Mouse (Mus musculus): ENCODE measurements at regions not wholly inside any gene's neighbourhood (a gene's known extent, or its start where the extent isn't known, plus 50 kb on each side); places are given as distances from the start of the nearest gene placed in this dataset.

DNA sequence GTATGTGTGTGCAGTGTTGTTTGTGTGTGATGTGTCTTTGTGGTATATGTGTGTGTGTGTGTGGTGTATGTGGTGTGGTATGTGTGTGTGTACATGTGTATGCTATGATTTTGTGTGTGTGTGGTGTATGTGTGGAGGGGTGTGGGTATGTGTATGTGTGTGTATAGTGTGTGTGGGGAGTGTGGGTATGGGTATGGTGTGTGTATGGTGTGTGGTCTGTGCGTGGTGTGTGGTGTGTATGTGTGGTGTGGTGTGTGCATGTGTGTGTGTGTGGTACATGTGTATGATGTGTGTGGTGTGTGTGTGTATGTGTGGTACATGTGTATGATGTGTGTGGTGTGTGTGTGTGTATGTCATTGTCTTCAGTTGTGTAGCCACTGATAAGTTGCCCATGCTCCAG, 247.8 kb upstream of the Sp4 start:
- no peak for DNase-seq (ENCODE audit: low spot score)

DNA sequence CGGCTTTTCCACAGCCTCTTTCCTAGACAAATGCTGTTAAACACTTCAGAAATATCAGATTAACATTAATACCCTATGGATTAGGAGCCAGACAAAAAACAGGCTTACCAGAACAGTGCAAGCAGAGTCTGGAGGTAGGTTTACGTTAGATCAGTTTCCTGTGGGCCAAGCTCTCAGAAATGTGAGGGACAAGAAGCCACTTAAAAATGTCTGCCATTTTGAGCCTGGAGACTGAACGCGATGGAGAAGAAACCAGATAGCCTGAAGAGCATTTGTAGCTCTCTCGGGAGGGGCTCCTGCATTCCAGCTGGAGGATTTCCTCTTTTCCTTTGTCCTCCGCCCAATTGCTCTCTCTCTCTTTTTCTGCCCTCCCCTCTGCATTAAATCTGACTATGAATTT, 239.1 kb upstream of the Sp4 start:
- no peak for DNase-seq (ENCODE audit: low spot score)

DNA sequence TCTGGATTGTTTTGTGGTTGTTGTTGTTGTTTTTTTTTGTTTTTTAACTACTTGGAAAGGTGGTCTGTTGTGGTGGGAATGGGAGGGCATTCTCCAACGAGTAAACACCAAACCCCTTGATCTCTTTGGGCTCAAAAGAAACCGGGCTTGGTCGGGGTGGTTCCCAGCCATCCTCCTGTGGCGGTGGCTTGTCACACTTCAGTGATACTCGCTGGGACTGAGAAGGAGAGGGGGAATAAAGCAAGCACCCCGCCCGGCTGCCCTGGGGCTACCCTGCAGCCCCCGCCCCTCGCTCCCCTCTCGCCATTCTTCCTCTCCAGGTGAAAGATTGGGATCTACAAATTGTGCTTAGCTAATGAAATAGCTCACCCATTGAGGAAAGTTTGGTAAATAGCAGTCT, 229.3 kb upstream of the Sp4 start:
- no peak for DNase-seq (ENCODE audit: low spot score)

DNA sequence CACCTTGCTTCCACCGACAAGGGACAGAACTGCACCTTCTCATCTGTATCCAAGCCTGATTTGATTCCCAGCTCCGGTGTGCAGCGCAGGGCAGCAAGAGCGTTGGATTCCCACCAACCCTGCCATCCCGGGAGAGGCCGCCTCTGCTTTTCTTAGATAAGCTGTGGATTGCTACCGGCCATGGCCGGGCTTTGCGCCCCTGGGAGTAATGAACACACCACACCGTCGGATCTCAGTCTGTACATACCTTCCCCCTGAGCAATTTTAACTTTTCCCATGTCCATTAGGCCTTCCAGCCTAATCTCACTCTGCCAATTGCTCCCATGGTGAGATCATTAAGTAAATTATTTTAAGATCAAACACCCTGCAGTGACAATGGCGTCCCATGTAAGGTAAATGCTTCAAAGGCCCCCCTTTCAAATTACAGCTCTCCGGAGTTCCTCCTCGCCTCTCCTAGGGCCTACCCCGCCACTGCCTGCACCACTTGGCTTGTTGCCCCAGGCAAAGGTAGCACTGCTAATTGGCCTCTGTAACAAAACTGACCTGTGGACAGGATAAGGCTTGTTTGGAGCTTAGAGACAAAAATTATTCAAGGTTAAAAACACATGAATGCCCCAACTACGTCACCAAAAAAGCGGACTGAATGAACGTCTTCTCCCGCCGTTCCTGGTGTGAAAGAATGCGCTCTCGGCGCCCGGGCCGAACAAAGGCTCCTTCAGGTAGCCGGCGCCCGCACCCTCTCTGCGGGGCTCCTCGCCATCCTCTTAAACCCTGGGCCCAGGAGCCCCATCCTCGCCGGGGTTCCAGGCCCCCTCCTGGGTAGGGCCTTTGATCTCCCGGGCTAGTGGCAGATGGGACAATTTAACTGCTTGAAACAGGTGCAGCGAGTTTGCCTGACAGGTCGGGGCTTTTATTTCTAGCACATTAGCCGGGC, 228.5 kb upstream of the Sp4 start:
- no peak for DNase-seq (ENCODE audit: low spot score)

DNA sequence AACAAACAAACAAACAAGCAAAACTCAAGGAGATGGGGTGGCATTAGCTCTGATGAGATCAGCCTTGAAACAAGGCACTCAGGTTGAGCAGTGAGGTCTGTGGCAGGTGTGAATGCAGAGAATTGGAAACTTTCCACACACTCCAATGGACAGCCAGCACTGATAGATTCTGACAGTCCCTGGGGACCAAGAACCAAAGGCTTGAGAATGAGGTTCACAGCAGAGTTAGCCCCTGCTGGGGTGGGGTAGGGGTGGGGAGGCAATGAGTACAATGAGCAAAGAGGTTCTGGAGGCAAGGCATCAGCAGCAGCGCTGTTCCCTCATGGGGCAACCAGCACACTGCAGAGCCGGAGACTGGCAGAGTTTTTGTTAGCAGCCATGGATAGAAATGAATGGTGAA, 220.5 kb upstream of the Sp4 start:
- no peak for DNase-seq (ENCODE audit: low spot score)

DNA sequence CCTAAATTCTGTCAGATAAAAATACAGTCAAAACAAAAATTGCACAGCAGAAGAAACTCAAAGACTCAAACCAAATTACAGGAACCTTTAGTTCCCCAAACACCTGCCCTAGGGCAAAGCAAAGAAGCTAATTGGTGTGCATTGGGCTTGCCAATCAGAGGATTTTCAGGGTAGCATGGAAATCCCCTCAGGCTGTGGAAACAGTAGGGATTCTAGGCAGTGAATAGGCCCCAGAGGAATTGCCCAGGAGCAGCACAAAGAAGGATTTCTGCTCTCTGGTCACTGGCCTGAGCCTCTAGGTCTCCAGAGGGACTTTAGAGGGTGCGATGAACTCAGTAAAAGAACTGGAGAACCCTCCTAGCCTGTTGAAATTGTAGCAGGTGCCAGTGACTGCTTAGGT, 220.1 kb upstream of the Sp4 start:
- DNase-seq (ENCODE audit: low spot score), result no peak

DNA sequence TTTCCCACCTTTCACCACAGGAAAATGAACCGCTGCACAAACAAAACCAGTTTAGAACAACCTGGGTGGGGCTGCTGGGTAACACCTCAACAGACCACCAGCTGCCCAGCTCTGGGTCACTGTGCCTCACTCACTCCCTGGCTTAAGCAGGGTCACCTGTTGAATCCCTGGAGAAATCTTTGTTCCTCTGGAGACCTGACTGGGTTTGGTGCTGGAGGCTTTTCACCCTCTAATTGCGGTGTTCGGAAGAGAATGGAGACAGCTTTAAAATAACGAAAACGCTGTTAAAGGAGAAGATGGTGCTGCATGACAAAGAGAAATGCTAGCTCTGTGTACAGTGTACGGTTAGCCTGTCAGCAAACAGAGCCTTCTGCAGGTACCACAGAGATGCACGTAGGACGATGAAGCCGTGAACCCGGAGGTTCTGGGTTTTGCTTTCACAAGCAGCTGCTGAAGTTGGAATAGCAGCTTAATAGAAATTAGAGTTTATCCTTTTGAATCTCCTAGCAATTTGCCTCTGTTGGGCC, 218.6 kb upstream of the Sp4 start:
- no peak for DNase-seq (ENCODE audit: low spot score)

DNA sequence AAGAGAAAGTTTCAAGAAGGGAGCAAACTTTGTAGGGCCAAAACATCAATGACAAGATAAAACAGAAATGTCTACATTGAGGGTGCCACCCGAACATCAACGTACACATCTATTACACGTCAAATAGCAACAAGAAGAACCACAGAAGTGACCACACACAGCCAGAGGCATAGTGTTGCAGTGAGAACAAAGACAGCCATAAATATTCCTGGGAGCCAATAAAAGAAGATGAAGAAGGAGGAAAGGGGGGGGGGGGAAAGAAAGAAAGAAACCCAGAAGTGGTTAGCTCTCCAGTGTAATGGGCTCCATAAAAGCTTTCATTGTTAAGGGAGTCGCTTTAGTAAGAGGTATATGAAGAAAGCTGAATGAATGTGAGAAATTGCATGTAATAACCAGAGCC, 209.7 kb upstream of the Sp4 start:
- no peak for DNase-seq (ENCODE audit: low spot score)

DNA sequence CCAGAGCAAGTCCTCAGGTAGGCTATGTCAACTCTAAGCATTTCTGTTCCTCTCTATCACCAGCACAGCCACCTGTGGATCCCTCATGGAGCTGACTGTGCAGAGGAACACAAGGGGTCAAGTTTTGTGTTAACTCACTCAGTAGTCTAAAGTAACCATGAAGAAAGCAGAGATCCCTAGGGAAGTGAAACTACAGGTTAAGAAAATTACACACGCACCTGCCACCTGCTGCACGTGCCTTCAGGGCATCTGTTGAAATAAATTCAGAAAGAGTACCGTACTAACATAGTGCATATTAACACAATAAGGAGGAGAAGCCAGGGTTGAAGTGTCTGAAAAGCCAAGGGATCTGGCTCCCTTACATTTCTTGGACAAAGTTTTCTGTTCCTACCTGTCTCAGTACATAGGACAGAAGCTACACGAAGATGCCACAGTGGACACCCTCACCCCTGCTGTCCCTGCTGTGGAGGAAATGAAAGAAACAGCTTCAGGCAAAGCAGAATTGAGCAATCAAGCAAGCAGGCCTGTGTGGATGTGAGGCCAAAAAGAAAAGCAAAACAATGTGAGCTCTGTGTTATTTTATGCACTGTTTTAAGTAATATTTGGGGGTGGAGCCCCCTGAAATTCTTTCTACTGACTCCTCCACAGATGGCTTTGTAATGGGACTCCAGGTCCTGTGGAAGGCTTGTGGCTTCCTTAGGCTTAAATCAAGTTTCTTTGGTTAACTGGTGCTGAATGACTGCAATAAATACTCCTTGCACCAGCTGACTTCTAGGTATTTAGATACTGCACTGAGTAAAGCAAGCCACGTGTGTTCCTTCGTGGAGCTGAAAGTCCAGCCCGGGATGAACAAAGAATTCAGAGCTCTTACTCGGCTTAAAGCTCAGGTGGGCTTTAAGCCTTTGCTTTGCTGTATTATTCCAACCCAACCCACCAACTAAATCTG, 208.0 kb upstream of the Sp4 start:
- DNase-seq (ENCODE audit: low spot score), result no peak

DNA sequence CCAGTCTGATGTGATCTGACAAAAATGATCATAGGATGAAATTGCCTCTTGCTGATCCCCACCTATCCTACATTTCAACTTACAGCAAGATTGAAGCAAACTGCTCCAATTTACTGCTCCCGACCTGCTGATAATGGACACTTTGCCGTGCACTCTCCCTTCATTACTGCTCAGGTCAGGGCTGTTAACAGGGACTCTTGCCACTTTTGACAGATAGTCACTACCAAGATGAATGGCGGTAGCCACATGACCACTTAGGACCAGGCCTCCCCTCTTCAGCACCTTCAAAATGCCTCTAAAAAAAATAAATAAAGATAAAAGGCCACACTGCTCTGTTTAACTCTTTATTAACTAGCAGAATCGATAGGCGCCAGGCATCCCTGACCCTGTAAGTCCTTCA, 199.2 kb upstream of the Sp4 start:
- no peak for DNase-seq (ENCODE audit: low spot score)

DNA sequence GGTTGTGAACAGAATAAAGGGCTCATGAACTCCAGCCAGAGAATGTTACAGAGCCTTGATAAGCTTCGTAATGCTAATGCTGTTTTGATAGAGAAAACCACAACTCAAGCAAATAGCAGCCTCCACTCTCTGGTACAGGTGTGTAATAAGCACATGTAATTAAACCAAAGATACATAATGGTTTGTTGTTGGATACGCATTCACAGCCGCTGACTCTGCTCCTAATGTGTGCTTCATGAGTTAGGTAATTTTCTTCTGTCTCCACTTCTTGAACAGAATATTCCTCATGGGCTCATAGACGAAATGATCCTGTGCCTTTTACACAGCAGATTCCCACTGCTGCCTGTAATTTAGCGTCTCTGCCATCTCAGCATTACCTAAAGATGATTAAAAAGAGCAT, 186.8 kb upstream of the Sp4 start:
- no peak for DNase-seq (ENCODE audit: low spot score)

DNA sequence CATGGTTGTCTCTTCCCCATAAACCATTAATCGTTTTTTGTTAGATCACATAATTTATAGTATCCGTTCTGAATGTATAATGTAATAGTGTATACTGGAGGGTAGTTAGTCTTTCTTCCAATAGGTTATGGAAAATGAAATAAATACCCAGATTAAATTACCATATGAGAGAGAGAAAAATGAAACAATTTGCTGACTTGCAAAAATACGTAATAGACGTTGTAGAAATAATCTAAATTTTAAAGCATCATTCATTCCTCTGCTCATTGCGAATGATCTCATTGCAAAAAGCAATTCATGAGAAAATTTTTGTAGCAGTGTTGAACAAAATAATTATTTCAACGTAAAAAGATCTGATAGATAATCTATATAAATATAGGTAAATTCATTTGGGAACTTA, 185.2 kb upstream of the Sp4 start:
- DNase-seq (ENCODE audit: low spot score), result no peak

DNA sequence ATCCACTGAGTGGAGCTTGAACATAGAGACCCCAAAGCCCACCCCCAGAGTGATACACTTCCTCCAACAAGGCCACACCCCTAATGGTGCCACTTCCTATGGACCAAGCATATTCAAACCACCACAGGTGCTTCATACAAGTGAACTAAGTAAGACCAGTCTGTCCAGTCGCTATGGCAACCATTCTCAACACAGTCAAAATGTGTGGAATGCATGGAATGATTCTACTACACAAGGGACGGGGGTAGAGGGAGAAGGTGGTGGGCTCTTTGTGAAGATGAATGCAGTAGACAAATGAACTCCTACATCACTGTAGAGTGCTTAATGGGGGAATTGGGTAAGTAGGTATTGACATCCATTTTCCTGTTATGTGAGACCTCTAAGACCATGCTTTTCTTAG, 180.1 kb upstream of the Sp4 start:
- DNase-seq (ENCODE audit: low spot score), result no peak

DNA sequence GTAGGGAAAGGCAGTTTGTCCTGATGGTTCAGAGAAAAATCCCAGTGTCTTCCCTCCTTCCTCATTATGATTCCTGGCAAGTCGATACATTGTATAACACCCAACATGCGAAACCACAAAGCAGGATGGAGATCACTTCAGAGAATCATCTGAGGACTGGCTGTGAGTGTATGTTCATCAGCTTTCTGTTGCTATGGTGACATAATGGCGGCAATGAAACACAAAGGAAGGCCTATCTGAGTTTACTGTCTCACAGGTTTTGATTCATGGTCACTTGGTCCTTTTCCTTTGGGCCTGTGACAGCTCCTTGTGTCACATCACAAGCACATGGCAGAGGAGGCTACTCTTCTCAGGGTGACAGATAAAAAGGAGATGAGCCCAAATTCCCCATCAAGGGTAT, 173.5 kb upstream of the Sp4 start:
- DNase-seq (ENCODE audit: low spot score), result no peak

DNA sequence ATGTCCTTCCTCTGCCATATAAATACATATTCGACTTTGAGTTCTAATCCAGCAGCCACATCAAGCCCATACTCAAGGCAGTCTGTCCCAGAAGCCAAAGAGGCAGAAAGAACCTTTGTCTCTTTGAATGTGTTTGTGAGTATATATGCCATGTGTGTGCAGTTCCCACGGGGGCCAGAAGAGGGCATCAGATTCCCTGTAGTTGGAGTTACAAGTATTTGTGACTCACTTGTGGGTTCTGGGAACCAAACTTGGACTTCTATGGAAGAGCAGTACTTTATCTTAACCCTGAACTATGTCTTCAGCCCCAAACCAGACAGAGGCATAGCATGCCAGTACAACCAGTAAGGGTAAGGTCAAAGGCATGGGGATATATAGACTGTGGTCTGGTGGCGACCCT, 165.6 kb upstream of the Sp4 start:
- DNase-seq (ENCODE audit: low spot score), result no peak

DNA sequence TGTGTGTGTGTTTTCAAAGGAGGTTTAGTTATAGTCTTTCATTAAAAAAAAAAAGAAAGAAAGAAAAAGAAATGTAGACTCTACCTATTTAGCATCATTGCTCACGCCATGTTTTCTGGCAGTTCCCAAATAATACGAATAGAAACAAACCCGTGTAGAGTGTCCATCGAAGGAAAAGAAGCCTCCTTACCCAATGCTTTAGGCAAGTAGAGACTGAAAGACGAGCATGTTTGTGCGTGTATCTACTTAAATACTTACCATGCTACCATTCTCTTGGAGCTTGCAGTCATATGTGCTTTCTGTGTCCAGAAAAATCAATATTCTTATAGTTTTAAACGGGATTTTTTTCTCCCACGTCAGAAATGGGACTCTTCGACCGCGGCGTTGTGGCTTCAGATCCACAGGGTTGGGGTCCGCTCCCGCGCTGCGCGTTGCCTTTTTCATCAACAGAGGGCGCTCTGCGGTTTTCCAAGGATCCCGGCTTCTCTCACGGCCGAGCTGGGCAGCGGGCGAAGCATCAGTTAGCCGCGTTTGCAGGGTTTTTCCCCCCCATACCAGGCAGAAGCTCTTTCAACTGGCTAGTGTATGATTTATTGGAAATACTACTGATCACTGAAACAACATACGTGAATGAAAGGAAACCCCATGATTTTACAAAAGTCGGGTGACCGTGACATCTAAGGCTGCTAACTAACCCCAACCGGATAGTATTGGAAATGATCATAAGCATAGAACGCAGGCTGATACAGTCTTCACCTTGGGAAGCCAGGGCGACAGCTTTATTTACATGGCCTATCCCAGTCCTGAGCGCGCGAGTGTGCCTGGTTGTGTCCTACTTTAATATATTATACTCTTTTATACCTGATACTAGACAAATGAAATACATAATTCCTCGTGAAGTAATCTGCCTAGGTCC, 156.5 kb upstream of the Sp4 start:
- peak; percentile 58 for DNase-seq (ENCODE audit: low spot score)

DNA sequence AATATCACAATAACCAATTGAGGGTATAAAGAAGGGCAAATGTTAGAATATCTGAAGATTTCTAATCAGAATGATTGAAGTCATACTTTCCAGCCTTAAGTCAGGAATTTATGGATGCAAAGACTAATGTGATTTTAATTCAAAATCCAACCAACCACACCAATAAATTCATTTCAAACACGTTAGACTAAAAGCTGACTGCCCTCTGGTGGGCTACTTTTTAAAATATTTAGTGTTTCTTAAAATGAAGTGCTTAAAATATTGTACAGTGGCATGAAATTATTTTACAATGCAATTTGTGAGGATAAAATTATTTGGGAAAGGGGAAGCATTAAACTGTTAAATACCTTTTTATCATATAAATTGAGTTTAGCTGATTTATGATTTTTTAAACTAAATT, 154.4 kb upstream of the Sp4 start:
- DNase-seq (ENCODE audit: low spot score), result no peak

DNA sequence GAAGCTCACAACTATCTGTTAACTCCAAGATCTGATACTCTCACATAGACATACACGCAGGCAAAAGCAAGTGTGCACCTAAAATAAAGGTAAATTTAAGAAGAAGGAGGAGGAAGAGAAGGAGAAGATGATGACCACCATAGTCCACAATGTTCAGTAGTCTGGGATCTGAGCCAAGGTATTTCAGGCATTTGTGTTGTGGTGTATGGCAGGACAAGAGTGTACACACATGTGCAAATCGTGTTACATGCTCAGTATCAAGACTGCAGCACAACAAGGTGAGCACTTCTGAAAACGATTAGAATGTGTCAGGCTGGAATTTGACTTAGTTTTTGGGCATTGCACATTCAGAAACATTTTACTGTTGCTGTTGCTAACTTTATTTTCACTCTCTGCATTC, 138.4 kb upstream of the Sp4 start:
- DNase-seq (ENCODE audit: low spot score), result no peak

DNA sequence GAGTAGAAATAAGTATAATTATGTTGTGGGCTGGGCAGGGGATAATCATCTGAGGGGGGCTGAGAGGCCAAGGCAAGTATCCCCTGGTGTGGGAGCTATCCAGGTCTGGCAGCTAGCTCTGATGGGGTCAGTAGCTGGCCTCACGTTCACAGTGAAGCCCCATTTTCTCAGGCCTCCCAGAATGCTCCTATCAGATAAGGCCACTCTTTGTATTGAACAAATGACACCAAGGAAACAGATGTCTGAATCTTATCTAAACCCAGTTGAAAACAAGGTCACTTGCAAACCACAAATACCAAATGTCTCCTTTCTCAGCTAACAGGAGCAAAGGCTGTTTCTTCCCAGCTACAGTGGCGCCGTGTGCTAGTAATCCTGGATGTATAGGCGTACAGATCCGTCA, 137.6 kb upstream of the Sp4 start:
- no peak for DNase-seq (ENCODE audit: low spot score)

DNA sequence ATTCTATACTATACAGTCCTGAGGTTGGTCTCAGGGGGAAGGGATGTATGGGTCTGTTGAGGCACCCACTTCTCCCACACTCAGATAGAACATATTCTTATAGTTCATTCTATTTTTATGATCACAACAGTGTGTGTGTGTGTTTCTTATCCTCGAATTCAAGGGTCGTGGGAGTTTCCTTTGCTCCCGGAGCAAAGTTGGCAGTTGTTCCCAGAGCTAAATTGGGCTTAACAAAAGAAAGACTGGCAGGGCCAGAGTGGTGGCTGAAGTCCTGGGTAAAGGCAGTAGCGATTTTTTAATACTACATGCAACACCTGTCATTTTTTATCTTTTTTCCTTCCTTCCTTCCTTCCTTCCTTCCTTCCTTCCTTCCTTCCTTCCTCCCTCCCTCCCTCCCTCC, 131.5 kb upstream of the Sp4 start:
- DNase-seq (ENCODE audit: low spot score), result no peak

DNA sequence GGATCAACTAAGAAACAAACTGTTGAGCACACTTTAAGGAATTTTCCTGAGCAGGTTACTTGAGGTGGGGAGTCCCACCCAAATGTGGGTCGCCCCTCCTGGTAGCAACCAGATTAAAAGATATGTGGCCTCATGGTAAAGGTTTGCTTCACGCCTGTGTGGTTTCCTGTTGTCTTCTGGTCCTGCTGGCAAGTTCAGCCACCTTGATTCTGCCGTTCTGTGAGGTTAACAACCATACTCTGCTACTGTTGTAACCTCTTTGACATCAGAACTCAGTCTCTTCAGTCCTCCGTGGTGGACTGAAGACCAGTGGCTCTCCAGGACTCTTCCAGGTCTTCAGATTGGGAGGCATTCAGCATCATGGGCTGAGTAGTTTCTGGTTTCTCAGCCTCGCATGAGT, 127.1 kb upstream of the Sp4 start:
- no peak for DNase-seq (ENCODE audit: low spot score)

DNA sequence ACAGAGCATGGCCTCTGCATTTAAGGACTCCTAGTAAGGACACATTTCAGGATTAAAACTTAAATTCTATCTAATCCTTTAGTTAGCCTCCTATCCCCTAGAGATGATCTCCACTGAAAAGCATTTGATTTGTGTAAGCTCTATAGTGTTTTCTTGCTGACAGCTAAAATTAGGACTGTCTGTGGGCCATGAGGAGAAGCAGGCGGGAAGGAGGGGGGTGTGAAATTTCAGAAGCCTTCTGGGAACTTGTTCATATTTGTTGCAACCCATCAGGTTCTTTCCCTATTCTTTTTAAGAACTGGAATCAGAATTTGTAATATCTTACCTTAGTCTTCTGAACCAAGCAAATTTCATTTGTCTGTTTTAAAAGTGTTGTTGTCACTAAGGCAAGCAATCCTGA, 114.7 kb upstream of the Sp4 start:
- DNase-seq (ENCODE audit: low spot score), result no peak
